Mouse (Mus musculus): Measurements from ENCODE around the gene Olfr316.

Olfr316 gene

DNA sequence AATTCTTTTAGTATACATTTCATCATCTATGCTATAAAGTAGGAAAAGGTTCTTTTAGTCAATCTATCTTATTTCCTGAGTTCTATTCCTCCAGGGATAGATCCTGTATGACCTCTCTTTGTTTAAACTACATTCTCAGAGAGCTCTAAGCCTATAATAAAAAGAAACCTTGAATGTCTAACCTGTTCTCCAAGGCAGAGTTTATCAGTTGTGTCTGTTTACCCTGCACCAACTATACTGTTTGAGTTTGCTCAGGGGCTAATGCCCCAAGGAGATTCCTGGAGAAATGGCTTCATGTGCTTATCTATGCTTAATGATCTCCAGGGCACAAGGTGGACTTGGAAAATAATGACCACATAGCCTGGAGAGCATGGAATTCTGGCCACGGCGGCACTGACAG, 51.9 kb downstream of the Olfr316 start:
- DNase-seq (ENCODE audit: low spot score in 2 of 2): no peak

All from urinary bladder, postnatal 4 days (tissue).